Mouse (Mus musculus): ENCODE data around the gene Topaz1. TPM values are rescaled to one million over a fixed set of nuclear protein-coding genes. Genes with fewer than 3 reads are reported as not detected.
"Not testable (repeated sequence)": the region's sequence is repeated elsewhere in the genome, so short reads cannot be mapped to it uniquely, and the experiment has no call there.

Gene Topaz1
- polyA plus RNA-seq, 1 experiment, result not detected

GRCm38 (mm10) chr9:122805845-122806341, 58.7 kb downstream of the Topaz1 start:
- peak; percentile 13 for DNase-seq (ENCODE audit: low read depth, low spot score)
- WGBS, result 10% methylated on average over 10 of the region's 10 CpGs

GRCm38 (mm10) chr9:122807186-122807585, 60.0 kb downstream of the Topaz1 start:
- WGBS, result 92% methylated on average over 2 of the region's 2 CpGs
- no peak for DNase-seq (ENCODE audit: low read depth, low spot score)

GRCm38 (mm10) chr9:122810212-122810611, 63.1 kb downstream of the Topaz1 start:
- WGBS, result 91% methylated on average over 3 of the region's 3 CpGs
- no peak for DNase-seq (ENCODE audit: low read depth, low spot score)

DNA sequence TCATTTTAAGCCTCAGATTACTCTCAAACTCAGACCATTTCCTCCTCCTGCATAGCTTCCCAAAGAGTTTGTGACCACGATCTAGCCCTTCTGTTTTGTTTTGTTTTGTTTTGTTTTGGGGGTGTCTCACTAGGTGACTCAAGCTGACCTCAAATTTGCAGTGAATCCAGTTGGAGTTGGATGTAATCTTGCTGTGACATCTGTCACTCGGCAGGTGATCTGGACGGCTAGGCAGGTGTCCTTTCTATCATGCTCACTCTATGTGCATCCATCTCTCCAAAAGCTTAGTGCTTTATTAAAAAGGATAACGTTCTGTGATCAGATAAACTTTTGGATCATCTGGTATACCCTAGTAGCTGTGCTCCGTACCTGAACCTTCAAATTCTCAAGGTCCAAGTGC, 65.2 kb downstream of the Topaz1 start:
- 90% methylated on average over 5 of the region's 5 CpGs for WGBS

DNA sequence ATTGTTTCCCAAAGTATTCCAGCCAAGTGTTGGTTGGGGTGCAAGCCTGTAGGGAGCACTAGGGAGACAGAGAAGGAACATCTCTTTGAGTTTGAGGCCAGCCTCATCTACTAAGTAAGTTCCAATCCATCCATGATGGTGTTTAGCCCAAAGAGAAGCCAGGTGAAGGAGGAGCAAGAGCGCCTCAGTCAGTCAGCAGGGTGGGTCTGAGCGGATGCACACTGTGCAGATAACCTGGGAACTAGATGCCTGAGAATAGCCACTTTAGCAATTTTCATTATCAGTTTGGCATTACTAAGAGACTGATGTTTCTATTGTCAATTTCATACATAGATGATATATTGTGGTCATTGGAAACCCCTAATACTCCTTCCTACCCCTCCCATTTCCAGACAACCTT, 67.6 kb downstream of the Topaz1 start:
- WGBS, result 93% methylated on average over 2 of the region's 2 CpGs
- DNase-seq (ENCODE audit: low read depth, low spot score), result no peak

More for the DNA sequence above, 65.2 kb downstream of the Topaz1 start:
- no peak for DNase-seq (ENCODE audit: low read depth, low spot score)

DNA sequence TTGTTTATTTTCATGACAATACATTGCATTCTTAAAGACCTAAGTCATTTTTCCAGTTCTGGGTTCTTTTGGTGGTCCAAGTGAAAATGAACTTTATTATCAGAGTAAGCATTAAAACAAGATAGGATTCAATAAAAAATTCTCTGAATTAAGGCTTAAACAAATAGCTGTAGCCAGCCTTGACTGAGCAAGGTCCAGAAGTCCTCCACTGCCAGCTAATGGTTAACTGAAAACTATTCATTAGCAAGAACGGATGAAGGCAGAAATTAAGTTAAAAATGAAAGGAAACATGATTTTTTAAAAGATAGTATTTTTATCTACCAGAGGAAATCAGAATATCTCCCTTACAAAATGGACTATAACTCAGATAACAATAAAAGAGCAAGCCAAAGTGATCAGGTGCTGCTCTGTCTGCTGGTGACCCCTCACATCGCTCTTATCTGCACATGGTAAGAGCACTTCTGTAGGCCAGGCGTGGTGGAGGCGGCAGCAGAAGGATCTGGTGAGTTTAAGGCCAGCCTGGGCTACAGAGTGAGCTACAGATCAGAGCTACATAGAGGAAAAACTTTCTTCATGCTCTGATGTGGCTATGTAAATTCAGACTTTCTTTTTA, 68.2 kb downstream of the Topaz1 start:
- WGBS, result 50% methylated on average over 4 of the region's 4 CpGs
- DNase-seq (ENCODE audit: low read depth, low spot score), result no peak

DNA sequence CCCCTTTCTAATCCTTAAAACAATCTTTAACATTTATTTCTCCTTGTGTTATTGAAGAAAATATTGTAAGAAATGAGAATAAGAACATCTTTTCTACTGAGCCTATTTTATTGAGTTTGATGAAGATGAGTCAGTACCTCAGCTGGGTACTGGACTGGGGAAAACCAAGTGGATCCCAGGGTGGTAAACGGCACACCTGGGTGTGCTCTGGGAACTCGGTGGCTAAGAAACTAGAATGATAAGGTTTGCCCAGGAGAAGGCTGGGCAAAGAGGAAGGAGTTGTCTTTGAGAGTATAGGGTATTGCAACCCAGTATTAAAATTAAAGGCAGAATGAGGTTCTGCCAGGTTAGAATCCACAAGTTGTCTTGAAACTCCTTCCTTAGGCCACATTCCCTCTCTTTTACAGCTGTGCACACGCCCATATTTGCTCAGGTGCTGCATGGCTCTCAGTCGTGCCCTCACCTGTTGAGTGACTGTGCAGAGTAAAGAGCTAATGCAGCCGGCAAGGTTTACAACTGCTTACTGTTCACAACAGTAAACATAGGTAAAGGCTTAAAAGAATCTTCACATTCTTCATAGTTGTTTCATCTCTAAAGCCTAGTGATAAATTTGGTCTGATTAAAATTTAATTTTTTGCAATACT, 76.3 kb downstream of the Topaz1 start:
- WGBS, result 28% methylated on average over 5 of the region's 5 CpGs
- DNase-seq (ENCODE audit: low read depth, low spot score), result peak; percentile 67

- WGBS, result 52% methylated on average over 4 of the region's 4 CpGs
- DNase-seq (ENCODE audit: low read depth, low spot score), result no peak
Measured at GRCm38 (mm10) chr9:122826743-122827142, 79.6 kb downstream of the Topaz1 start.

- WGBS, result 70% methylated on average over 4 of the region's 4 CpGs
- no peak for DNase-seq (ENCODE audit: low read depth, low spot score)
Measured at GRCm38 (mm10) chr9:122829826-122830380, 82.8 kb downstream of the Topaz1 start.

- no peak for DNase-seq (ENCODE audit: low read depth, low spot score)
- WGBS, result 24% methylated on average over 9 of the region's 9 CpGs
Measured at GRCm38 (mm10) chr9:122836126-122836525, 89.0 kb downstream of the Topaz1 start.

- 10% methylated on average over 6 of the region's 6 CpGs for WGBS
- DNase-seq (ENCODE audit: low read depth, low spot score), result no peak
Measured at GRCm38 (mm10) chr9:122836790-122837189, 89.6 kb downstream of the Topaz1 start.

GRCm38 (mm10) chr9:122837216-122837615, 90.1 kb downstream of the Topaz1 start:
- 52% methylated on average over 4 of the region's 4 CpGs for WGBS
- no peak for DNase-seq (ENCODE audit: low read depth, low spot score)

GRCm38 (mm10) chr9:122837680-122838079, 90.5 kb downstream of the Topaz1 start:
- 34% methylated on average over 16 of the region's 16 CpGs for WGBS

DNA sequence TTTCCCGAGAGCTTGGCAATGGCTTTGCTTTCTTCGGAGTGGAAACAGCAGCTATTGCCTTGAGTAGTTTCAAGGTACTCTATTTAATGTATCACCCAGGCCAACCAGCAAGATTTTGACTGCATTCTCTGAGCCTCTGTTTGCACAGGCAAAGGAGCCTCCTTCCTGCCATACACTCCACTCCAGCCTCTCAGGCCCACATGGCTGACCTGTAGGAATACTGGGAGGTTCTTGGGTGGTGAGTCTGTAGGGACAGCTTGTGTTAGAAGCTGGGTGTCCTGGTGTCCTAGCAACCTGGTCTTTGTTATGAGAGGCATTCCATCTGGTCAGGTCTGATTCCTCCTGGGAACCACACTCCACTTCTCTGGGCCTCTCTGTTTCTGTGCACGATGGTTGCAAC, 96.6 kb downstream of the Topaz1 start, which contains the start of gene Gm35549:
Gm35549 (minus strand) TSS at position 276 of the 400 bp plus-strand sequence.
- WGBS, result 31% methylated on average over 3 of the region's 3 CpGs

More at GRCm38 (mm10) chr9:122837680-122838079, 90.5 kb downstream of the Topaz1 start:
- DNase-seq (ENCODE audit: low read depth, low spot score), result no peak

GRCm38 (mm10) chr9:122845621-122846020, 98.5 kb downstream of the Topaz1 start:
- DNase-seq (ENCODE audit: low read depth, low spot score), result no peak
- 39% methylated on average over 3 of the region's 3 CpGs for WGBS

More for the DNA sequence above, 96.6 kb downstream of the Topaz1 start, which contains the start of gene Gm35549:
- DNase-seq (ENCODE audit: low read depth, low spot score), result no peak

DNA sequence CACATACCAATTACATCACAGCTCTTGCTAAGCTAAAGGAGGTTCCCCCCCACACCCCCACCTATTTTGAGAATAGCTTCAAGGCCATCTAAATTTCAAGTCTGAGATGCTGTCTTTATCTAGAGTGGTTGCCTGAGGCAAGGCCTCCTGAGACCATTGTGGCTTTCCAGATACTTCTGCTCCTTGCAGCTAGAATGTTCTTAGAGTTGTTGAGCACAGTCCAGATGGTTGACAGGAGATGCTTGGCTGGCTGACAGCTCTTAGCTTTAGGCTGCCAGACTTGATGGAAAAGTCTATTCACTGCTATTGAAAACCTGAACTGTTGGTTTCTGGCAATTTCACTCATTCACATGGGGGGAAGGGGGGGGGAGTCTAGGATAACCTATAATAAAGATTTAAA, 99.0 kb downstream of the Topaz1 start:
- DNase-seq (ENCODE audit: low read depth, low spot score), result no peak

DNA sequence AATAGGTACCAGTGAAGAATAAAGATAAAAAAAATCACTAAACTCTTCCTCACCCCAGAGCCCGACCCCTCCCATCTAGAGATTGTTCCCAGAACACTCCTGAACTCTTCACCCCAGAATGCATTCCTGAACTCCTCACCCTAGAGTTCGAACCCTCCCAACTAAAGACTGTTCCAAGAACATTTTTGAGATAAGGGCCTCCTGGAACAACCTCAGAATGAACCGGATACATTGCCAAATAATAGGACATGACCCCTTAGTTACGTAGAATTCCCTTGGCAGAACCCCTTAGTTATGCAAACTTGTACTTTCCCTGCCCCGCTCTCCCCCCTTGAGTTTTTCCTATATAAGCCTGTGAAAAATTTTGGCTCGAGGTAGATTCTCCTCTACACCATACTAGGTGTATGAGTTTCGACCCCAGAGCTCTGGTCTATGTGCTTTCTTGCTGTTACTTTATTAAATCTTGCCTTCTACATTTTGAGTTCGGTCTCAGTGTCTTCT, 100.7 kb downstream of the Topaz1 start:
- WGBS, result 82% methylated on average over 8 of the region's 8 CpGs
- DNase-seq (ENCODE audit: low read depth, low spot score), result not testable (repeated sequence)

Data from large intestine, adult 2 months (tissue).